Mouse (Mus musculus): ENCODE data around the gene Mb21d2.
A peak's percentile ranks its signal among the peaks of the same experiment; 100 is the strongest.

The Mb21d2 gene

DNA sequence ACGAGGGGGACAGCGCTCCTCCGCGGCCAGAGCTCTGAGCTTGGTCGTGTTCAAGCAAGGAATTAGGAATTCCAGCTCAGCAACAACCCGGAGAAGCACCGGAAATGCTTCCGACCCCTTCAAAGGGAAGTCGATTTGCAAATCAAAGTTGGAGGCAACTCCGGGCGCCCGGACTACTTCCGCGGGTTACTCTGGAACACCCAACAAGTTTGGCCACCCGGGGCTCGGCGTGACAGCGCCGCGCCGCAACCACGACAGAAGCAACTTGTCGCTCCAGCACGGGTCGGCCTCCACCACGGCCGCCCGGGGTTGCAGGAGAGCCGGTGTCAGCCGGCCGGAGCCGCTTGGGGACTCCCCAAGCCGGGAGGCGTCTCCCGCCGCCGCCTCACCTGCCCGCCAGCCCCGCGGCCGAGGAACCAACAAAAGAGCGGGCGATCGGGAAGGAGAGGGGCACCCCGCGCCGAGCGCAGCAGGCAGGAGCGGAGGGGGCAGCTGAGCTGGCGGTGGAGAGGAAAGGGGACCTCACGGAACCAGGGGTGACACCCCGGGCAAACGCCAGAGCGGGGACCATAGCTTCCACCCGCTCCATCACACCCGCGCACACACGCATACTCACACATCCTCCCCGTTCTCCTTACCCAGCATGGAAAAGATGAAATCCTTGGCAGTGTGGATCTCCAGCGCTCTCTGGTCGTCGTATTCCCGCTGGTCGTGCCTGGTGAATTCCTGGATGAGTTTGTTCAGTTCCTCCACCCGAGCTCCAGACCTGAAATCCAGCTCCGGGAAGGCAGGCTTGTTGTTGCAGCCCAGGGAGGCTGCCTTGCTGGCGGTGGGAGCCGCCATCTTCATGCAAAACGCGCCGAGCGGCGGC, at the start of gene Mb21d2:
Mb21d2 (minus strand) TSS at position 859 of the 871 bp plus-strand sequence.
- peak; percentile 50 for DNase-seq

DNA sequence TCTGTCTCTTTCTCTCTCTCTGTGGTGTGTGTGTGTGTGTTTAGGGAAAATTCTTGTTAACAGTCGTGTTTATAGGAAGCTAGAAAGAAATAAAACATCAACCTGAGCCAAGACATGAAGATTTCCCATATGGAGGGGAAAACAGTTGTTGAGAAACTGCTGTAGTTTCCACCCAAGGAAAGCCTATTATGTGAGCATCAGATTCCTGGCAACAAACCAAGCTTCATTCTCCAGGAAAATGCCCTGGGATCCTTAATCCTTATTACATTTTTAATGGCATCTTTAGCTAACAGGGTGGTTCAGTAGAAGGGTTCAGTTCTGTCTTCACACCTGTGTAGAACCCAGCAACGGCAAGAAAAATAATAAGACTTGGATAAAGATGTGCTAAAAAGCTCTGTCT, 36.8 kb upstream of the Mb21d2 start:
- no peak for DNase-seq

DNA sequence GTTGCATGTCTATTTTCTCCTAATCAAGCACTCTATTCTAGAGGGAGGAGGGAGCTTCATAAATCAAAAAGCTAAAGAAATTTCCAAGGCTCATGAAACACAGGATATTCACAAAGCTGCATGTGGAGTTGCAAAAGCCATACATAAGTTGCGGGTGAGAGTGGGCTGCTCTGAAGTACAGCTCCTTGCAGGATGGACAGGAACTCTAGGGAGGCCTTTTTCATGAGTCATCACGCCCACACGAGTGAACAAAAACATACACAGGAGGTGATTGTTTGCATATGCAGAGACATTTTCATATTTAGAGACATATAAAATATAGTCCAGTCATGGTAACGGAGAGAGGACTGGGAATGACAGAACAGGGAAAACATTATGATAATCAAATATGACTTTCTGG, 34.6 kb upstream of the Mb21d2 start:
- no peak for DNase-seq

DNA sequence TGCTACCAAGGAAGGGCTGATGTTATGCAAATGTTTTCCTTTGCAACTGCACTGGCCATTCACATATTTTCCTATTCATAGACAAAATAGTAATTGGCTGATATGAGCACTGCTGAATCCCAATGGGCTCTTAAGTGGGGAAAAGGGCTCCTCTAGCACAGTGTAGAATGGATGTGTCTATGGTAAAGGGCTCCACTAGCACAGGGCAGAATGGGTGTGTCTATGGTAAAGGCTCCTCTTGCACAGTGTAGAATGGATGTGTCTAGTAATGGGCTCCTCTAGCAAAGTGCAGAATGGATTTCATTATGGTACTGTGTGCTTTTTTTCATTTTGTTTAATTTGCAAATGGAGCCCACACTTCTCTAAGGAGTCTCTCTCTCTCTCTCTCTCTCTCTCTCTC, 33.5 kb upstream of the Mb21d2 start:
- DNase-seq, result no peak

DNA sequence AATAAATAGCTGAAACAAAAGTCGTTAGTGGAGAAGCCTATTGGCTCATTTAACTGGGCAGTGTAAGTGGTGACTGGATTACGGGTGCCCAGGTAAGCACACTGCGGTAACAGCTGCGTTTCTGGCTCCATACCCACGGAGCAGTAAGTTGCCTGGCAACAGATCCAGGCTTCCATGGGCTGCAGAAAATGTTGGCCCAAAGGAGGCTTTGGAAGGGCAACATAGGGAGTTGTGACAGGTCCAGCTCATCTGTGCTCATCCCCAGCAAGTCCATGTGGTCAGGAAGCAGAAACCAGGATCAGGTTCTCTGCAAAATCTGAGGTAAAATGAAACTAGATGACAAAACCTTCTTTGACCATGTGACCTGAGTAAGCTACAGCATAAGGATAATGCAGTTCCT, 20.3 kb upstream of the Mb21d2 start:
- DNase-seq, result no peak

DNA sequence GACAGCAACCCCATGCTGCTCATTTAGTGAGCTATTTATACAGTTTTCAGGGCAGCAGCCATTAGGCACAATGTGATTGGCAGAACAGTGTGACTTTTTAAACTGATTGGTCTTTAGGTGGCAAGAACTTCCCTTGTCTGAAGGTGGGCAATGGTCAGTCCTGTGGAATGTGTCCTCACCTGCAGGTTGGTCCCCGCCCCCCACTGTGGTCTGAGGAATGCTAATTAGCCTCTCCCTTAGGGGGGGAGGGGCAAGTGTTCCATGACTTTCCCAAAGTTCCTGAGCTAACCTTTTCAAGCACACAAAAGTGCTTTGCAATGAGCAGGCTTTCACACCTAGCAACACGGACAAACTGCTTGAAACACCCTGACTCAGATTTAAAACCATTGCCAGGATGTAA, 13.8 kb upstream of the Mb21d2 start:
- DNase-seq, result no peak

DNA sequence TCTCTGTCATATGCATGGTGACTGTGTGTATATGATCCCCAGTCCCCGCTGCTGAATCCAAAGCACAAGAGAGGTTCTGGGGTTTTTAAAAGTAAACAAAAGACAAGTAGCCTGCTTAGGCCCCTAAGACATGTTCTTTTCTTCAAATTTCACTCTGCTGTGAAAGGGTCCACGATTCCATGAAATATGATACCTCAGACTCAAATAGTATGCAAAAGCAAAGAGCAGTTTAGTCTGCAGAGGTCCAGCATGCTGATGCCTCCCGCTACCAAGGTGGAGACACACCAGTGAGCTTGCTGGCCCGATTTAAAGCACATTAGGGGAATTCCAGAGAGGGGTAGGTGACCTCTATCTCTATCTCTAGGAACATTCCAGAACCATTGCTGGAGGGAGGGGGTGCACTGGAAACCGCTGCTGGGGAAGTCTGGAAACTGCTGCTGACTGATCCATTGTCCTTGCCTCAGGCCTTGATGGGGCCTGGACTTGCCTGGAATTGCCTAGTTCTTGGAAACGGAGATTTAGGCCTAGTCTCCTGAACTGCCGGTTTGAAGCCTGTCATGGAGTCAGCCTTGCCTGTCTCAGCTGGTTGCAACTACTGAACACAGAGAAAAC, 6.8 kb upstream of the Mb21d2 start:
- DNase-seq, result no peak

DNA sequence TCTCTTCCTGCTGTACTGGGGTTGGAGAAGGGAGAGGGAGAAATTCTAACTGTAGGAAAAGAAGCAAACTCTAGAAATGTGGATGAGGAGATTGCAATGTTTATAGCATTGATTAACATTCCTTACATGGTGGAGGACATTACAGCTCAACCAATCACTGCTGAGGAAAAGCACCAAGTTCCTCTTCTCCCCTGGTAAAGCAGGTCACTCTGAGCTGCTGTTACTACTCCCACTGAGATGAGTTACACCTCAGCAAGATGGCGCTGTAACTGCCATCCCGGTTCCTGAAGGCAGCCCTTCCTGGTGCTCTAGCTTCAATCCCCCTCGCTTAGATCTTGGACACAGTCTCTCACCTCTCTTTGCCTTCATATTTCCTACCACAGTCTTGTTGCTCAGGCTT, 6.2 kb upstream of the Mb21d2 start:
- DNase-seq, result no peak

DNA sequence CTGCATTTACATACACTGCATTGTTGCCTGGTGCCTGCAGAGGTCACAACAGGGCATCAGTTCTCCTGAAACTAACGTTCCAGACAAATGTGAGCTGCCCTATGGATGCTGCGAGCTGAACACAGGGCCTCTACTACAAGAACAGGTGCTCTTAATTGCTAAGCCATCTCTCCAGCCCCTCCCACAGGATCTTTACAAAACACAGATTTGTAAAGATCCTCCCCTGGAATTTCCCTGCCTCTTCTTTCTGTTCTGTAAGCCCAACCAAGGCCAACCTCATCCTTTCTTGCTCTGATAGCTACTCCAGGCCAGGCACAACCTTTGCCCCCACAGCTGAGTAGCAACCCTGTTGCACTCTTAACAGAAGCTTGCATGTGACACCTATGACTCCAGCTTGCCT, 1.7 kb upstream of the Mb21d2 start:
- DNase-seq, result no peak

DNA sequence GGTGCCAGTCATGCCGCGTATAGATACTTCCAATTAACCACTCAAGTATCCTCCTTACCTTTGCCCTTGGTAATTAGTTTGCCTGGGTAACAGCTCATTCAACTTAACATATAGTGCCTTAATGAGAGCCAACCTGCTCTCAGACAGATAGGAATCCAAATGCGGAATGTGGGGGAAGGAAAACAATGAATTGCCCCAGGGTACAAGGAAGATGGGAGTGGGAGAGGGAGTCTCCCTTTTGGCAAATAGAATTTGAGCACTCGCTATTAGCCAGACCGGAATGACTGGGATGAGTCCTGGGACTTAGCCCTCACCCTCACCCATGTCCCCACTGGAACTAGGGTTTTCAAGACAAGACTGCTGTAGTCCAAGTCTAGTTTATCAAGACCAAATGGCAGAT, 953 bp upstream of the Mb21d2 start:
- DNase-seq, result no peak

DNA sequence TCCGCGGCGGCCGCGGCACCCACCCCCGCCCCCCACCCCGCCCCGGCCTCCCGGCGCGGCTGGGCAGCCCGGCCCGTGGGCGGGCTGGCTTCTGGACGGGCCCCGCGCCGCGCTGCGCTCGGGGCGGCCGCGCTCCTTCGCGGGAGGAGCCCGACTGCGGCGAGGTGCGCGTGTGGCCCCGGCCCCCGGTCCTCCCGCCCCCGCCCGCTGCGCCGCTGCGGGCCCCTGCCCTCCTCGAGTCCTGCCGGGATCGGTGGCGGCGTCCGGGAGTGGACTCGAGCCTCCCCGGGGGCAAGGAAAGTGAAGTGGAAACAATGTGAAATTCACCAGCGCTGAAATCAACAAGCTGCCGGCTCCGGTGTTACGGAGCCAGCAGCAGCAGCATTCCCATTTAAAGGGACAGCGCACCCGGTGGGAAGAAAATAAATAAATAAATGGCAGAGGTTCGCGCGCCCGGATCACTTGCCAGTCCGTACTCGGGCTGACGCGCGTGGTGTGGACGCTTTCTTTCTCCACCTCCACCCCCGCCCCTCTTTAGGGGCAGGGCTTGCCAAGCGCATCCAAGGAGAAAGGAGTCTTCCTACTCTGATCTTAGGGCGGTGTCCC, 316 bp upstream of the Mb21d2 start:
- DNase-seq, result peak; percentile 36

DNA sequence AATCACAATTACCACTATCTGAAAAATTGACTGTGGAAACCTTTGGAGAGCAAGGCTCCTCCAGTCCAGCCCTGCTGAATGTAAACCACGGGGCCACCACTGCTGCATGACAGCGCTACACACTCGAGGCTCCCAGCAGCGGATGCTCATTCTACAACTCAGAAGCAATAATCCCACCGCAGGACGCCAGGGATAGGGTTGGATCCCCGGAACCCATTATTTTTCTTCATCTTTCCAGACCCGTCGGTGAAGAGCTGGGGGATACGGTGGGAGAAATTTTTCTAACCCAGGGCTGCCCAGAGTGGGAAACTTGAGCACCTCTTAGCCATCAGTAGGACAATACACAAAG, 1.0 kb downstream of the Mb21d2 start:
- DNase-seq, result peak; percentile 25

DNA sequence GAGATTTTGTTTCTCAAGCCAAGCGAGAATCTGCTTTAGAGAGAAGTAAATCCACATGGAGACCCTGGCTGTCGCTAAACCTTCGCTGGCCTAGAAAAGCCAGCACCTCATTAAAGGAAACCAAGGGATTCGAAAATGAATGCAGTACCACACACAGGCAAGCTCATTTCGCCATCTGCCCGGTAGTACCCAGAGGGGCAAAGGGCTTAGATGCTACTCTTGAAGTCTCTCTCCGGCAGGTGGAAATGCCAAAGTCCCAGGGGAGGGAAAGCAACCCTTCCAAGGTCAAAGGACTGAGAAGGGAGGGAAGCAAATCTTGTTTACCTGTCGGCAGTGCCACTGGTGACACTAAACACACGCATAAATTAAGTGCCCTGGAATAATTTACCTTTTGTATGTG, 2.1 kb downstream of the Mb21d2 start:
- DNase-seq, result no peak

DNA sequence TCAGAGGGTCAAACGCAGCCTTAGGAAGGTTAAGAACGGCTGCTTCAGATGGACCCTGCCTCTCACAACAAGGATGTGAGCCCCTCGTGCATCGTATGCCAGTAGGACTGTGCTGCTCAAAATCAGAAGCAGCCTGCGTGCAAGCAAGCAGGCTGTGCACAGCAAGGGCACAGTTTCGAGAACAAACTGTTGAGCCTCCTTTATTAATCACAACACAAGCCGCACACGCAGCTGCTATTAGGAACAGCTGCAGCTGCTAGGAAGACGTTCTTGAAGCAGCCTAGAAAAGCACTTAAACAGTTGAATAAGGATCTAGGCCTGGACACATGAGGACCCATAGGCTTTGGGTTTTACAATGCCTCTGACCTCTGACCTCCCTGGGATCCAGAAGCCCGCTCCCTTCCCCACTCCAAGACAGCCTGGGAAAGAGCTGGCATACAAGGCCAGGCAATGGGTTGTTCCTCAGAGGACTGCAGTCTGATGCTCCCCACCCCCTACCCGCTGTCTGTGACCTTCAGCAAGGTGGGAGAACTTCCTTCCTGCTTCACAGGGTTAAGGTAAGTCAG, 10.1 kb downstream of the Mb21d2 start:
- DNase-seq, result peak; percentile 10

DNA sequence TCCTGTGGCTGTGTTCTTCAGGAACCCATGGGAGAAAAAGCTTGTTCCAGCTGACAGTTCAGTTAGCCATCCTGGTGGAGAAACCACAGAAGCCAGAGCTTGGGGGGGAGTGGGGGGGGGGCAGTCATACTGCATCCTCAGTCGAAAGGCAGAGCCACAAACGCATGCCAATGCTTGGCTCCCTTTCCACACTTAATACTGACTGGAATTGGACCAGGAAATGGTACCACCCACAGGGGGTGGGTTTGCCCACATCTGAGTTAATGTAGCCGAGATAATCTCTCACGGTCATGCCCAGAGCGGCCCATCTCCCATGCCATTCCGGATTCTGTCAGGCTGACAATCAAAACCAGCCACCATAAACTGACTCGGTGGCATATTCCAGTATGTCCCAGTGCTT, 14.1 kb downstream of the Mb21d2 start:
- DNase-seq, result no peak

DNA sequence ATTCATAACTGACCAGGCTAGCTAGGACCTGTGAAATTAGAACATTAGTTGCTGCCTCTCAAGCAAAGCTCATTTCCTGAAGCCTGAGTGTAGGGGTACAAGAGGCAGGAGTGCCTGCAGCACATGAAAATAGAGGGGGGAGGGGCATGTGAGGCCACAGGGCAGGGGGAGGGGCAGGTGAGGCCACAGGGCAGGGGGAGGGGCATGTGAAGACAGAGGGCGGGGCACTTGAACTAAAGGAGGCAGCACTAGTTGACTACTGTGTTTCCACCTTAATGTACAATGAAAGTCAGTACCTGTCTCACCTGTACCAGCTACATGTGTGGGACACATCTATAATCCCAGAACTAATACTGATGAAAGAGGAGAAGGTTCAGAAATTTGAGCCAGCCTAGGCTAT, 14.8 kb downstream of the Mb21d2 start:
- no peak for DNase-seq

DNA sequence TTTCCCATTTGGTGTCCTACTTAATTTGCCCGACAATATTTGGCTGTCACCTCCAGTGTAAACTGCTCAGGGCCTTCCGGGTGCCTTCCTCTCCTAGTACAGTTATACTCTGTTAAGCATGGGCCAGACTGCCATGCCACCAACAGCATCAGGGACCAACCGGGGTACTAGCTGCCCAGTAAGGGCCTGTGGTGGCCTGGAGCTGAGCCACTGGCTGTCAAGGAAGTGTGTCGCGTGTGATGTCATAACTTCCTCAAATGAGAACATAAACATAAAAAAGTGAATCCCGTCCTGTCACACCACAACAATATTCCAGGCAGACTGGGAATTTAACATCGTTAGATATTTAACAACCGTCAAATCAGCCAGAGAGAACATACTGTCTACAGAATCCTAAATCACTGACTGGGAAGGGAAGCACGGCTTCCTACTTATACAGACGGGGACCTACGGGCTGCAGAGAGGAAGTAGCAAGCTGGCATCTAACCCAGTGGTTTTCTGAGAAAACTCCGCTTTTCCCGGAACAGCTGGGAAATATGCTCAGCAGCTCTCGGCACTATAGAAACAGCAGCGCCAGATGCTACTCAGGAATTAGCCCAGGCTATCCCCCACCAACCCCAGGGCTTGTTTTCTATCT, 17.9 kb downstream of the Mb21d2 start:
- peak; percentile 30 for DNase-seq

DNA sequence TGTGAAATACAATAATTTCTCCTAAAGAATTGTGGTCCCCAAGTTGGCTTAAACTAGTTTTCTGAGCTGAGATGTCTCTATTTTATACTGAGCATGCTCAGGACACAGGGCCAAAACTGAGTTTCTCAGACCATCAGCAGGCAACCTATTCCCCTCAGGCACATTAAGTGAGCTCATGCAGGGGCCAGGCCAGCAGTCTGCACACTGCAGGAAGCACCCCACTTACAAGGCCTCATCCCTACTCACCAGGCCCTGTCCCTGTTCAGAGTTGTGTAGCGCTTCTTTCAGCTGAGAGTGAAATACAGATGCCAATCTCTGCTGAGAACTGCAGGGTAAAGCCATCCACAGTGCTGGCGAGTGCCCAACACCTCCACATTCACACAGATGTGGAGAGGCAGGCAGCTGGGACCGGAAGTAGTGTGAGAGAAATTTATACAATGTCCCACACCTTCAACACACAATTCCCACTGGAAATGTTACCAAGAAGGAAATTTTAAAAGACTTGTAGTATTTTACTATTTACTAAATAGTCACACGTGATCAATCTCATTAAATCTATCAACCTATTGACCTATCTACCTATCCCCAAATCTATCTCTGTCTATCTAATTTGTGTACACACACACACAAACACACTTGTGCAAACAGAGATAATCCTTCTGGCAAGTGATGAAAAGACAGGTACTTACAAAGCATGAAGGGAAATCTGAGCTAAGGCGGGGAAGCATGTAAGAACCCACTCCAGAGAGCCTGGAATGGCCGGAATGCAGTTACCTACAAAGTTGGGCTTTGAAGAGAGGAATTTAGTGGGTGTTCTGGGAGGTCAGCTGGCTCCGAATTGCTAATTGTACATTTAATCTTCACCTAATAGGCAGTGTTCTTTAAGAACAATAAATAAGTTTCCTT, 22.9 kb downstream of the Mb21d2 start:
- DNase-seq, result no peak

DNA sequence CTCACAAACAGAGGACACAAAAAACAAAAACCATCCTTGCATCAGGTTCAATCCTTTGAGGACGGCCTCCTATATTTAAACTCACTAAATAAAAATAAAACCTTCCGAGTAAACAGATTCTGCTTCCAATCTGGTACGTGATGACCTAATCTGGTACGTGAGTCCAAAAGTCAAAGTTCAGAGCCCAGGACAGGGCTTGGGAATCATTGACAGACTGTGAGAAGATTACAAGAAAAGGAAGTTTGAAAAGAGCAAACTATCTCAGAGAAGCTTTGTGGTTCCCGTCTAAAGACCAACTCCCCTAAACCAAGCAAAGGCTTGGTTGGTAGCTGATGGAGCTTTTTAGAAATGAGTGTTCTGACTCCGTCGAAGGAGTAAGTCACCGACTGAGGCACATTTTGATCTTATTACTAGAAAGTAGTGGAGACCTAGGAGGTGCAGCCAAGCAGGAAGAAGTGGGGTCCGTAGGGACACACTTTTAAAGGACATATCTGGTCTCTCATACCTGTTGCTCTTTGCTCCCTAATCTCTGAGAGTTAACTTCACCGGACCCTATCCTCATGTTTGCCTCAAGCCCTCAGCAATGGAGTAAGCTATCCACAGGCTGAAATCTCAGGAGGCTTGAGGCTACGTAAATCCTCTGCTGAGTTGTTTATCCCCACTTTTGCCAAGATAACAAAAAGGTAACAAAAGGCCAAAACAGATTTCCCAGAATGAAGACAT, 23.7 kb downstream of the Mb21d2 start:
- DNase-seq, result no peak

DNA sequence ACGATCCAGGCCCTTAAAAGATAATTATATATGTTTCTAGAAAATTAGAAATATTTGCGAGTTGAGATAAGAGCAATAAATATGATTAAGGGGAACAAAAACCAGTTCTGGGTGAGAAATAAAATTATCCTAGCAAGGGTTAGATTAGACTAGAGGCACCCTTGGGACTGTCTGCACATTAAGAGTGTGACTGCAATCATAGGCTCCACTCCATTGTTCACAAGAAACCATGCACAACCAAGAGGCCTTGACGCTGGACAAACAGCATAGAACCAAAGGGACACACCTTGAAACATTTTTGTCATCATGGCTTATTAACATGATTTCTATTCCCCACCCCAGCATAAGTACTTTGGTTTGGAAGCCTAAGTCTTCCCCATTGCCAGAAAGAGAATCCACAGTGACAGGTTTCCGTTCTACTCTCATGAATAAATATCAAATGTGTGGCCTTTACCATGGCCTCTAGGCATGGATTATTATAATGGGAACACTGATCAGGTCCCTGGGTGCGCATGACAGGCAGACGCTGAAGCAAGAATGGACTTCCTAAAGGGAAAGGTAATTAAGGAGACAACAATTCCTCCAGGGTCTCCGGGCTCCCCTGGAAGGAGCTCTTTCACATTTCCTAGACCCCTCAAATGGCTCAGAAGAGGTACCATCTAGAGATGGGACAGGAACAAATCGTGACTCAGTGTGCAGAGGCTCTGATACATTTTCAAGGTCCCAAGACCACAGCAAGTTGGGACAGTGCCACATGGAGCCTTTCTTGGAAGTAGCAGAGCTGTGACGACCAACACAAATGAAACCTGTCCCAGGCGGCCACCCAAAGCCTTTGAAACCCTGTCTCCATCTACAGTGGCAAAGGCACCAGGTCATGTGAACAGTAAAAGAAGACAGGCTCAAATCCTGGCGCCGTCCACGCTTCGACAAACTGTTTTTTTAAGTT, 26.6 kb downstream of the Mb21d2 start:
- DNase-seq, result no peak

DNA sequence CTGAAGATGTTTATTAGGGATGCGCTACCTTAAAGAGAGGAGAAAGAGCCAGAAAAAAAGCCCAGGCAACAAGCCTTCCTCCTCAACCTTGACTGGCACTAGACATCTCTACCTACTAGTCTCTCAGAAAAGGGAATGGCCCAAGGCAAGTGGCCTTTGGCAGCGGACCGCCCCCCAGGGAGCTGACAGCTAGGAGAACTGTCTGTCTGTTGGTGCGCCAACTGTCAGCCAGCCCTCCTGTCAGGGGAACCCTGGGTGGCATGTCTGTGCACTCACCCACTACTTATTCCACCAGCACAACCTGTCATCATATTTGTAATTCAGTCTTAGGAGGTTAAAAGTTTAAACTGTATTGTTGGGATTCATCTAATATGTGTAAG, 30.3 kb downstream of the Mb21d2 start:
- no peak for DNase-seq
